Mouse (Mus musculus) heart, embryonic 10.5 days (tissue): ENCODE results near the gene Ptgs2. TPM values are rescaled to one million over a fixed set of nuclear protein-coding genes. Genes with fewer than 3 reads are reported as not detected.

Source experiments
- DNase-seq: peaks from one replicate; pipeline ENCODE4 v3.0.0-alpha.2; 2017; ENCODE audit warnings: low spot score
- H3K27ac ChIP-seq: fragments of 300-500 bp; sonication (generic); 2 replicates; pipeline ENCODE4 v1.5.1; 2016; ENCODE audit warnings: mild to moderate bottlenecking
- H3K27me3 ChIP-seq: fragments of 300-500 bp; sonication (generic); 2 replicates; pipeline ENCODE4 v1.6.1; 2016; ENCODE audit warnings: mild to moderate bottlenecking; ENCODE audit not compliant: poor library complexity, insufficient read depth, severe bottlenecking
- H3K36me3 ChIP-seq: fragments of 300-500 bp; sonication (generic); 2 replicates; pipeline ENCODE4 v1.6.1; 2016; ENCODE audit warnings: mild to moderate bottlenecking, moderate library complexity
- H3K4me1 ChIP-seq: fragments of 300-500 bp; sonication (generic); 2 replicates; pipeline ENCODE4 v1.6.1; 2016; ENCODE audit warnings: mild to moderate bottlenecking
- H3K4me3 ChIP-seq: fragments of 300-500 bp; sonication (generic); 2 replicates; pipeline ENCODE4 v1.5.1; 2016; ENCODE audit warnings: mild to moderate bottlenecking, moderate library complexity
- H3K9me3 ChIP-seq: fragments of 300-500 bp; sonication (generic); 2 replicates; pipeline ENCODE4 v1.6.1; 2016; ENCODE audit warnings: mild to moderate bottlenecking, moderate library complexity
- WGBS: fragments of 180-500 bp; shearing (Covaris S2); methylation state at CpG from one replicate; pipeline ENCODE4 v1.1.7; 2016; 5-methylcytosine and 5-hydroxymethylcytosine counted together
- polyA plus RNA-seq: library from polyadenylated mRNA; unstranded; fragments of >200 nt; fragmentation: Nextera tagmentation; extraction: Ambion mirVana; gene quantifications from 2 replicates; pipeline ENCODE4 v1.2.1, GENCODE M21; 2016

The Ptgs2 gene
- polyA plus RNA-seq, 1 experiment from 2014 or later, result 0.49 TPM

DNA sequence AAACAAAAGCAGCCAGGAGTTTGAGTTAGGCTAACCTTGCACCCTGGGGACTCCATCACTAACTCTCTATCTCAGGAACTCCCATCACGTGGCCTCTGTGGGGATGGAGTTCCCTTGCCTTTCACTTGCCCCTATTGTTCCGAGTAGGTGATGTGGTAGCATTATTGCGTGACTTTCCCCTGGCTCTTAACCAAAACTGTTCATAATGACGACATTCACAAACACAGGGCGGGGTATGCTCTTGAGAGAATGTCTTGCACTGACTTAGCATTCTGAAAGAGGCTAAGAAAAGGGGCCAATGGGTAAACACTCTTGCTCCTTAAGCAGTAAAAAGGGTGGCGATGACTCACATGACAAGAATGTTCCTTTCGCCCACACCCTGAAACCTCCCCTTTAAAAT, 15.5 kb downstream of the Ptgs2 start:
- no peak overlapping the region for H3K4me3 ChIP-seq
- no peaks in the 10 kb centered on the region for H3K9me3 ChIP-seq
- H3K36me3 ChIP-seq, result no peaks in the 10 kb centered on the region
- H3K27ac ChIP-seq, result no peak overlapping the region
- no peaks in the 10 kb centered on the region for H3K27me3 ChIP-seq
- no peak for DNase-seq
- WGBS, result 70% methylated on average over 7 of the region's 7 CpGs
- H3K4me1 ChIP-seq, result no peaks in the 10 kb centered on the region

DNA sequence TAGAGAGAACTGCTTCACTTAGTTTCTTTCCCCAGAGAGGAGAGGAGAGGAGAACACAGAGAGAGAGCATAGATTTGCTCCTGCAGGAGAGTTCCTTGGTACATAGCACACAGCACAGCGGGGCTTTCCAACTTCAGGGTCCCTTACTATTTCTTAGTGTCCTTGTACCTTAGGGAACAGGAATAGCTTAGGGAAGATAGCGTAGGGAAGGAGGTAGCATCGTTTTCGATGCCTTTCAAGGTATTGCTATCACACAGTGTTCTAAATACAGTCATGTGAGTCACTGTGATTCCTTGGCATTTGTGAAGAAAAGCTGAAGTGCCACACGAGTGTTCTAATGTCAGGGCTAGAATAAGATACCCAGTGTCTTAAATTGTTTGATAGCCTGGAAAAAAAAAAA, 18.5 kb downstream of the Ptgs2 start:
- 69% methylated on average over 5 of the region's 5 CpGs for WGBS
- Histone ChIP-seq H3K27me3 (no peaks in the 10 kb centered on the region), H3K27ac (no peak overlapping the region), H3K9me3 (no peaks in the 10 kb centered on the region), H3K4me1 (no peaks in the 10 kb centered on the region), H3K4me3 (no peak overlapping the region), H3K36me3 (no peaks in the 10 kb centered on the region)
- DNase-seq, result no peak

DNA sequence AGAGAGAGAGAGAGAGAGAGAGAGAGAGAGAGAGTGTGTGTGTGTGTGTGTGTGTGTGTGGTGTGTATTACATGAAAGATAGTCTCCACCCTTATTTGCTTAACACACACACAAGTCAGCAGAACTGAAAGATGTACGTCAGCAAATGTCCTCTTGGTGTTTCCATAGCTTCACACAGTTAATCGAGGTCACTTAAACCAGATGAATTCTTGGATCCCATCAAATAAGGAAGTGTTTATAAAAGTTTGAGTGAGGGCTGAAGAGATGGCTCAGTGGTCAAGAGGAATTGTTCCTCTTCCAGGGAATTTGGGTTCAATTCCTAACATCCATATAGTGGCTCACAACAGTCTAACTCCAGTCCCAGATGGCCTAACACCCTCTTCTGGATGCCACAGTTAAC, 25.7 kb downstream of the Ptgs2 start:
- no peaks in the 10 kb centered on the region for H3K4me1 ChIP-seq
- no peak overlapping the region for H3K4me3 ChIP-seq
- no peaks in the 10 kb centered on the region for H3K27me3 ChIP-seq
- WGBS, result 83% methylated on average over 2 of the region's 2 CpGs
- no peaks in the 10 kb centered on the region for H3K9me3 ChIP-seq
- H3K36me3 ChIP-seq, result no peaks in the 10 kb centered on the region
- no peak for DNase-seq
- no peak overlapping the region for H3K27ac ChIP-seq

DNA sequence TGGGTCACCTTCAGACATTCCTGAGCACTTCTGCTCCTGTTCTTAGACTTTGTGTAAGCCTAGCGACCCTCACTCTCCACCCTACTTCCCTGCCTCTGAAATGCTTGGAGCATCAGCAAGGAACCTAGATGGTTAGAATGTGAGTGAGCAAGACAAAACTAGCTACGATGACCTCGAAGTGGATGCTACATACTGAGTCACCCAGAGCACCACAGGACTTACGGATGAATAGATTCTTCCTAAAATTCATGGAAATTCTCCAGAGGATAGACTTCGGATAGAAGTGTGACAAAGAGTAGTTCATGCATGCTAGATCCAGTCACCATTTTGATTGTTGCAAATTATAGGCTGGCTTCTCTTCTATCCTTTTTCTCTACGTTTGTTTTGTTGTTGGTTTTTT, 30.2 kb downstream of the Ptgs2 start:
- H3K36me3 ChIP-seq, result no peaks in the 10 kb centered on the region
- DNase-seq, result no peak
- no peaks in the 10 kb centered on the region for H3K27me3 ChIP-seq
- H3K9me3 ChIP-seq, result no peaks in the 10 kb centered on the region
- no peak overlapping the region for H3K4me3 ChIP-seq
- WGBS, result 81% methylated on average over 6 of the region's 6 CpGs
- H3K4me1 ChIP-seq, result no peaks in the 10 kb centered on the region
- no peak overlapping the region for H3K27ac ChIP-seq

DNA sequence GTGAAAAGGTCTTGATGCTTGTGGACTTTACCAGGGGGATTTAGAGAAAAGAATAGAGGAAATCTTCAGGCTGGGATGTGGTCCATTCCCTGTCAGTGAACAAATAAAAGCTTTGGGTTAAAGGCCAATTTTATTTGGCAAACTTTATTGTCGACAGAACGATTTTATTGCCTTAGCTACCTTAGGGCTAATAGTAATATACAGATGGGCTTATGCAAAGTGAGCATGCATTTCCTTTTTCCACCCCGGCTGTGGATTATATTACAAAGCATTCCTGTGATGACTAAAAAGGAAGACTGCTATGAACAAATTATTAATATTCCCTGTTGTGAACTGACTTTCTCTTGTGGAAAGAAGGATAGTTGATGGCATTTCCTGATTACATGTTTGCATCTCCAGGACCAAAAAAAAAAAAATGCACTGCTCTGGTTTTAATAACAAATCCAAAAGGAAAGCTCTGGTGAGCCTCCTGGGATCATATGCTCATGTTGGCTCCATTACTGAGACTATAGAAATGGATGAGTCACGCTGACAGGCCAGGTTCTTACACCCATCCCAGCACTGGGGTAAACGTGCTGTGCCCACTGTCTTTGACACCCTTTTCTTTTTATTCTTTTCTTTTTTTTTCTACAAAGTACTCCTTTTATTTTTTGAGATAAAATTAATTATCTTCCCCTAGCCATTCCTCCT, 30.9 kb downstream of the Ptgs2 start:
- Histone ChIP-seq H3K27me3 (no peaks in the 10 kb centered on the region), H3K36me3 (no peaks in the 10 kb centered on the region), H3K9me3 (no peaks in the 10 kb centered on the region), H3K27ac (no peak overlapping the region), H3K4me1 (no peaks in the 10 kb centered on the region), H3K4me3 (no peak overlapping the region)
- 77% methylated on average over 5 of the region's 5 CpGs for WGBS
- DNase-seq, result no peak

DNA sequence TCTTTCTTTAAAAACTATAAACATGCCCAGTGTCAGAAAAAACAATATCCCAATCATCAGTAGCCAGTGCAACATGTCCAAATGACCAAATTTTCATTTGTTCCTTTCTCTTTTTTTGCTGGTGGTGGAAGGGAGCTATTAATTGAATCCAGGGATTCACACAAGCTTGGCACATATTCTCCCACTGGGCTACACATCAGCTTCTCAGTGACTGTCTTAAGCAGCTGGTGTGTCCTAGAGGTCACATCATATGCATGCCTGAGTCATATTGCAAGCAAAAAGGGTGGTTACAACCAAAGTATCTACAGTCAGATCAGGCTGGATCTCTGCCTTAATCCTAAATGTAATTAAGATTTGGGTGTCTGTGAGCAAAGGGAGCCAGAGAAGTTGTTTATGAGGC, 35.5 kb downstream of the Ptgs2 start:
- Histone ChIP-seq H3K4me1 (no peaks in the 10 kb centered on the region), H3K36me3 (no peaks in the 10 kb centered on the region), H3K27me3 (no peaks in the 10 kb centered on the region), H3K27ac (no peak overlapping the region), H3K9me3 (no peaks in the 10 kb centered on the region), H3K4me3 (no peak overlapping the region)
- DNase-seq, result no peak

DNA sequence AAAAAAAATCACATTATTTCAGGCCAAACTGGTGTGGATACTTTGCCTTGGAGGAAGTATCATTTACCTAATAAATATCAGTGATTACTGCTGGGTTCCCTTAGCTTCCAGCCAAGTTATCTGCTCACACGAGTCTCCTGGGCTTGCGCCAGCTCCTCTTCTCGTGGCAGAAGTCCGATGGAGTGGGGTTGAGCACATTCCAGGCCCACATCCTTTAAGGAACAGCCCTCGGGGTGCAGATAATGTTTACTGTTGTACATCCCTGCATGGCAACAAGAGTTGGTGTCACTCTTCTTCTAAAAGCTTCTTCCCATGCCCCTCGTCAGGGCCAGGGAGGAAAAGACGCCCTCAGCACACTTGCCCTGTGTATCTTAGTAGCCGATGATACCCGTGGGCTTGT, 39.9 kb downstream of the Ptgs2 start:
- no peaks in the 10 kb centered on the region for H3K4me1 ChIP-seq
- no peaks in the 10 kb centered on the region for H3K36me3 ChIP-seq
- no peaks in the 10 kb centered on the region for H3K9me3 ChIP-seq
- H3K4me3 ChIP-seq, result no peak overlapping the region
- H3K27ac ChIP-seq, result no peak overlapping the region
- 73% methylated on average over 9 of the region's 9 CpGs for WGBS
- no peak for DNase-seq
- H3K27me3 ChIP-seq, result no peaks in the 10 kb centered on the region

DNA sequence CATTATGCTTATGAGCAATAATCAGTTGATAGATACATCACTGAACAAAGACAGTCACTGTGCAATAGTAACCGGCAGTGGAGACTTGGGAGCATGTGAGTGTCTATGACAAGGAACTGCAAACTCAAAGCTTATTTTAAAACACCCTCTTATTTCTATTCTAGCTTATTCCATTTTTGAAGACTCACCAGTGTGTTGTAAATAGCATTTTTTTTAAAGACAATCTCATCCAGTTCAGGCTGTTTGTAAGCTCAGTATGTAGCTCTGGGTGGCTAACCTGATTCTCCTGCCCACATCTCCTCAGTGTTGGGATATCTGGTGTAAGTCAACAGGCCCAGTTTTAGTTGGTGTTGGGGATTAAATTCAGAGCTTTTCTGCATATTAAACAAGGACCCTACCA, 42.1 kb downstream of the Ptgs2 start:
- 98% methylated on average over 1 of the region's 1 CpGs for WGBS
- Histone ChIP-seq H3K4me1 (no peaks in the 10 kb centered on the region), H3K9me3 (no peaks in the 10 kb centered on the region), H3K27ac (no peak overlapping the region), H3K36me3 (no peaks in the 10 kb centered on the region), H3K27me3 (no peaks in the 10 kb centered on the region), H3K4me3 (no peak overlapping the region)
- no peak for DNase-seq

DNA sequence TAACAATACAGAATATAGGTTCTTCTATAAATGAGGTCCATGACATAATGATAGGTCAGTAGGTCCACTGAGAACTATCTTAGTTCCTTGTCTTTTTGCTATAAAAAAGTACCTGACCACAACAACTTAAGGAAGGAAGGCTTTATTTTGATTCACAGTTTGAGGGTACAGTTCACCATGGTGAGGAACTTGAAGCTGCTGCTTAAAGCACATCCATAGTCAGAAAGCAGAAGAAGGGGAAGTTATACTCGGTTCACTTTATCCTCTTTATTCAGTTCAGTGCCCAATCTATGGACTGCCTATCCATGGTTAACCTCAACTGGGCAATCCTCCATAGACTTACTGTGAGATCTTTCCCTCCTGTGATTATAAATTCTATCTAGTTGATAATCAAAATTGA, 43.7 kb downstream of the Ptgs2 start:
- Histone ChIP-seq H3K4me3 (no peak overlapping the region), H3K27me3 (no peaks in the 10 kb centered on the region), H3K36me3 (no peaks in the 10 kb centered on the region), H3K9me3 (no peaks in the 10 kb centered on the region), H3K27ac (no peak overlapping the region), H3K4me1 (no peaks in the 10 kb centered on the region)
- no peak for DNase-seq
- 56% methylated on average over 1 of the region's 1 CpGs for WGBS

DNA sequence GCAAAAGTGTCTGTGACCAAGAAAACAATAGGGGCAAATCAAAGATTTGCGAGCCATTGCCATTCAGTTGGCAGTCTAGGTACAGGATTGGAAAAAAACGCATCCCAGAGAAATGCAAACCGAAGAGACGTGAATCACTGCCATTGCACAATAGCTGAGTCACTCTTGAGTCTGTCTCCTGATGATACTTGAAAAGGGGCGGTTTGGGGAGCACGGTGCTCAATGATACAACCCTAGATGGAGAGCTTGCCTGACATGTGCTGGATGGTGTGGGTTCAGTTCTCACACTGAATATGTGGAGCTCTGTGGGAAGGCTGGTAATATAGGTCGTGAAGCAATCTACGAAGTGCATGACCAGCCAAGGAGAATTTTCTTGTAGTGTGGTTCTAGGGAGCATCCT, 45.2 kb downstream of the Ptgs2 start:
- no peak overlapping the region for H3K4me3 ChIP-seq
- H3K27ac ChIP-seq, result no peak overlapping the region
- WGBS, result 82% methylated on average over 8 of the region's 8 CpGs
- no peaks in the 10 kb centered on the region for H3K9me3 ChIP-seq
- no peak for DNase-seq
- no peaks in the 10 kb centered on the region for H3K4me1 ChIP-seq
- no peaks in the 10 kb centered on the region for H3K36me3 ChIP-seq
- no peaks in the 10 kb centered on the region for H3K27me3 ChIP-seq

DNA sequence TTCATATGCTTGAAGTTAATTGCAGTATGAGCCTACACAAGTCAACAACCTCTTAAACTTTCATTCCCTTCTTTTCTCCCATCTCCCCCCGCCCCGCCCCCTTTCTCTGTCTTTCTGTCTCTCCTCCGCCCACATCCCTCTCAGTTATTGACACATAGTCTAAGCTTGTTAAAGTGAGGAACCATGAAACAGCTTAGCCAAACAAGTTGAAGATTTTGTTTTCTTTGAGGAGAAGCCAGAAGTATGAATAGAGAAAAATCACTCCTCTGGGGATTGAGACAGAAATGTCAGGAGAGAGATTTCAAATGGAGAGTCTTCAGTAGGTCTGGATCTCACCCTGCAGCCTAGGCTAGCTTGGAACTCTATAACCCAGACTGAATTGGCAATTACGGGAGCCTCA, 47.4 kb downstream of the Ptgs2 start:
- H3K27ac ChIP-seq, result no peak overlapping the region
- no peaks in the 10 kb centered on the region for H3K9me3 ChIP-seq
- no peaks in the 10 kb centered on the region for H3K4me1 ChIP-seq
- WGBS, result 85% methylated on average over 4 of the region's 4 CpGs
- DNase-seq, result no peak
- no peak overlapping the region for H3K4me3 ChIP-seq
- H3K27me3 ChIP-seq, result no peaks in the 10 kb centered on the region
- H3K36me3 ChIP-seq, result no peaks in the 10 kb centered on the region

DNA sequence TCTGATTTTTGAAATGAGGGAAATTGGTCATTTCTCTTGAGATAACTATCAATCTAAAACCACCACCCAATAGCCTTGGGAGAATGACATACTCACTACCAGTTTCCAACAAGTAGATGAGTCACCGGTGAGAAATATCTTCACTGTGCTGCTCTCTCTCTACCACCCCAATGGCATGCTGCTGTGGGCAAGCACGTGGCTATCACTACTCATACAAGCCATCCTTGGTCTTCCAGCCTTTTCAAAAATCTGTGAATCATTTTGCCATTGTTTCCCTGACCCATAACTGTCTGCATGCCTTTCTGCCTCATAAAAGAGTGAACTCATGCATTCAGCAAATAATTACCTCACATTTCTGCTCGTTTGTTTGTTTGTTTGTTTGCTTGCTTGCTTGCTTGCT, 51.6 kb downstream of the Ptgs2 start:
- no peaks in the 10 kb centered on the region for H3K9me3 ChIP-seq
- DNase-seq, result no peak
- no peaks in the 10 kb centered on the region for H3K36me3 ChIP-seq
- H3K4me3 ChIP-seq, result no peak overlapping the region
- H3K4me1 ChIP-seq, result no peaks in the 10 kb centered on the region
- no peak overlapping the region for H3K27ac ChIP-seq
- no peaks in the 10 kb centered on the region for H3K27me3 ChIP-seq
- WGBS, result 72% methylated on average over 3 of the region's 3 CpGs
